Mouse (Mus musculus) right cerebral cortex, adult 2 months (tissue): ENCODE measurements around the gene H2al2a.
"Not testable (repeated sequence)": the region's sequence is repeated elsewhere in the genome, so short reads cannot be mapped to it uniquely, and the experiment has no call there.

ENCODE experiments used
- DNase-seq, 2 experiments: peaks; one replicate each; pipeline ENCODE4 v3.0.0; 2021 to 2022; ENCODE audit warnings: low spot score in 2 of 2

H2al2a gene

GRCm38 (mm10) chr2:17977645-17978044 is 19.1 kb downstream of the H2al2a start:
- not testable (repeated sequence) for DNase-seq

- no peak for DNase-seq
Observed at GRCm38 (mm10) chr2:17975601-17976327, 21.0 kb downstream of the H2al2a start.

- DNase-seq: no peak
Observed at GRCm38 (mm10) chr2:17973868-17974440, 22.8 kb downstream of the H2al2a start.

DNA sequence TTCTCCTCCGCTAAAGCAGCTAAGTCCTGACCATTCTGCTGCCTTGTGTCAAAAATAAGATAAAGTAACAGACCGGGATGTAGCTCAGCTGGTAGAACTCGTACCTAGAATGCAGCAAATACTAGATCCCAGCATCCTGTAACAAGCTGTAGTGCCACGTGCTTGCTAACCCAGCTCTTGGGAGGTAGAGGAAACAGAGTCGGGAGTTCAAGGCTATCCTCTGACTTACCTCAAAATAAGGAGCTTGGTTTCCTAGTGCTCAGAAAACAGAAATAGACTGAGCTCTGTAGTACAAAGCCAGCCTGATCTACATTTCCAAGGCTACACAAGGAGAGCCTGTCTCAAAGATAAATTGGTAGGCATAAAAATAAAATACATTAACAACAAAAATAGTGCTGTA is 23.5 kb downstream of the H2al2a start:
- DNase-seq: no peak

DNA sequence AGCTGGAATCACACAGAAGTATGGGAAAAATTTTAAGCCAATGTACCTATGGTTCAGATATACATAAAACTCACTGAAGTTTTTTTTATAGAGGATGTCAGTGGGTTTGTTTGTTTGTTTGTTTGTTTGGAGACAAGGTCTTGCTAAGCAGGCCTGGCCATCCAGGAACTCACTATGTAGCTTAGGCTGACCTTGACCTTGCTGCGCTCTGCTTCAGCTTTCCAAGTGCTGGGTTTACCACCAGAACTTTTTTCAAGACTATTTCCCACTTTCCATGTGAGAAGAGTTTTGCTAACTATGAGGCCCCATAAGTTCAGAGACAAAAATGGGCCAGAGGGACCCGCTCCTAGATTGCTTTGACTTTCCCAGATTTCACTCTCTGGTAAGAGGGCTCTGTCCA is 23.9 kb downstream of the H2al2a start:
- no peak for DNase-seq

DNA sequence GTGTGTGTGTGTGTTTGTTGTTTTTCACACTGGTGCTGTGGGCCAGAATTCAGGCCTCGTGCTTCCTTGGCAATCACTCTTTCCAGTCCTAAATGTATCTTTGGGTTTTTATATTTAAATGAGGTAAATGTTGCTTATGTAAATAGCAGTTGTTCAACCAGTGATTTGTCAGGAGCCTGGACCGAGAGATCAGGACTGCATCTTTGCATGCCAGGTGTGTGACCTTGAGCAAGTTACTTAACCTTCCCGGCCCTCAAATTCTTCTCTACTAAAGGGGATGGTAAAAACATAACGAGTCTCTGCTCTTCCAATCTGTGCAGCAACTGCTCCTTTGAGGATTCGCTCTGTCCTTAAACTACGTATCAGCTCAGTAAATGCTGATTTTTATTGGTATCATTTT is 25.4 kb downstream of the H2al2a start:
- no peak for DNase-seq

- no peak for DNase-seq
Observed at GRCm38 (mm10) chr2:17970662-17971061, 26.1 kb downstream of the H2al2a start.

DNA sequence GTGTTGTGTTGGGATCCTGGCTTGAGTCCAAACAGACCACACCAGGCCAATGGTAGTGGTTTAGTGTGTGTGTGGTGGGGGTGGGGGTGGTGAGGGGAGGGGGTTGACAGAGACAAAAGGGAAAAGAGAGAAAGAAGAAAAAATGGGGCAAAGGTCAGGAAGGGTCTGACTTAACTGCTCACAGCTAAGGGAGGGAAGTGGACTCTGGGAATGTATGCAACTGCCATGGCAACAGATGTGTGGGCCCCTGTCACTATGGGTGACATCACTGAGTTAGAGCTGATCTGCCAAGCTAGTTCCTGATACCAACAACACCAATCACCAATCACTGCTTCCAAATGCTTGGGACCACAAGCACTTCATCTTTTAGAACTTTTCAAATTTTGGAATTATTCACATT is 26.6 kb downstream of the H2al2a start:
- no peak for DNase-seq

DNA sequence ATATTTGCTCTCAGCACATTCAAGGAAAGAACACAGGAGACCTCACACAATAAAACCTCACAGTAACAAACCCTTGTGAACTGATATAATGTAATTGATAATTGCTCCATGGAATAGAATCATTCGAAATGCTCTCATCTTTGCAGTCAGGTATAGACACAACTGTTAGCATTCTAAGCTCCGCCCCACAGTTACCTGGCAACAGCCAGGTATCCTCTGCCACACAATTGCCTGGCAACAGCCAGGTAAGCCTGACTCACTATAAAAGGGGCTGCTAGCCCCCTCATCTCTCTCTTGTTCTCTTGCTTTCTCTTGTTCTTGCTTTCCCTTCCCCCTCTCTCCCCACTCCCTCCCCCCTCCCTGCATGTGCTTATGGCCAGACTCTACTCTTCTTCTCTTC is 28.2 kb downstream of the H2al2a start:
- DNase-seq: no peak

DNA sequence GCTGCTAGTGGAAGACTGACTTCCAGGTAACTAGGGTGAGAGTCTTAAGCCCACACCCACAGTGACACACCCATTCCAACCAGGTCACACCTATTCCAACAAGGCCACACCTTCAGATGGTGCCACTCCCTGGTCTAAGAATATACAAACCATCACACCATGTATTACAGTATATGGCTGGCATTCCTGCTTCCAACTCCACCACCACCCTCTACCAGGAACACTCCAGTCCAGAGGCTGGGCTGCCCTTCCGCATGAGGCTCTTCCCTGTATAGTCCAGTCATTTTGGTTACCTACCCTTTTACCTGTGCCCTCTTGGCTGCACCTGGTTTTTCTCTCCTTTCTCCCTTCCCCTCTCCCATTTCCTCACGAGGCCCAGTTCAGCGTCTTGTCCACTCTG is 28.7 kb downstream of the H2al2a start:
- DNase-seq: not testable (repeated sequence)

DNA sequence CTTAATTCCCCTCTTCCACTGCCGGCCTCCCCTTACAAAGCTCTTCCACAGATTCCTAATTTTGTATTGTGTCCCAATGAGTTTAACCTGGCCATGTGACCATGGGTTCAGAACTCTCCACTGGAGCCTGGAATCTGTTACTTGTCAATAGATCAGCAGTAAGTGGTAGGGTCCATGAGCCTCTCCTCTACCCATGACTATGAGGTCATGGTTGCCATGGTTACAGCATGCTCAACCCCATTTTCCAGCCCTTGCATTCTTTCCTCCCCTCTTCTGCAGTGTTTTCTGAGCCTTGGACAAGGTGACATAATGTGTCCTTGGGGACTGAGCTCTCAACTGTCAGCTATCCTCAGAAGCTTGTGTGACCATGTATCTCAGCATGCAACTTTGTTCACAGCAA is 37.3 kb downstream of the H2al2a start:
- no peak for DNase-seq

DNA sequence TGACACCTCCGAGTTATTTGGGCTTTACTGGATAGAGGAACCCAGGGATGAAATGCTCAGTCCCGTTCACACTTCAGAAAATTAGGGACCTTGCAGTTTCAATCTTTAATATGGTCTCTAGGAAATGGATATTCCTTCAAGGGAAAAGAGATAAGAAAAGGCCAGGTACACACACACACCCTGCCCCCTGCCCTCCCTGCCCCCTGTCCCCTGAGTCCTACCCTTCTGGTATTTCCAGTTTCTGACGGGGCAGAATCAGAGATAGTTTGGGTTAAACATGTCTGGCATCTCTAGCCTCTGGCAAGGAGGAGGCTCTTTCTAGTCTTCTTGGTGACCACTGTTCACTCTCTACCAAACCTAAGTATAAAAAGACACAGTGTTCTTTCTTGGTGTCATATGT is 49.9 kb downstream of the H2al2a start:
- no peak for DNase-seq
